Mouse (Mus musculus) CD4-positive, CD25-positive, alpha-beta regulatory T cell, adult 4 months (primary cell): ENCODE data around the gene Arhgef3. TPM values are rescaled to one million over a fixed set of nuclear protein-coding genes. Genes with fewer than 3 reads are reported as not detected.

Experiments
- ATAC-seq: one replicate; pipeline ENCODE4 v1.8.0; 2017
- polyA plus RNA-seq, 2 experiments: library from polyadenylated mRNA; unstranded; fragments of 100-300 nt; shearing (Covaris generic); gene quantifications; one replicate each; pipeline ENCODE4 v1.2.1; 2017

Gene Arhgef3
- polyA plus RNA-seq, 2 experiments from 2014 or later, result 149 to 256 TPM

- ATAC-seq, result no peak
These were observed 52.1 kb downstream of the Arhgef3 start for GRCm38 (mm10) chr14:27166751-27167150.

GRCm38 (mm10) chr14:27167177-27167576 is 52.5 kb downstream of the Arhgef3 start:
- no peak for ATAC-seq

GRCm38 (mm10) chr14:27168387-27168786 is 53.7 kb downstream of the Arhgef3 start:
- ATAC-seq, result no peak

GRCm38 (mm10) chr14:27169287-27169686 is 54.6 kb downstream of the Arhgef3 start:
- no peak for ATAC-seq

- no peak for ATAC-seq
These were observed 55.7 kb downstream of the Arhgef3 start for GRCm38 (mm10) chr14:27170421-27170820.

GRCm38 (mm10) chr14:27171175-27171830 is 56.6 kb downstream of the Arhgef3 start:
- ATAC-seq, result no peak

- no peak for ATAC-seq
These were observed 58.6 kb downstream of the Arhgef3 start for GRCm38 (mm10) chr14:27173178-27173803.

- no peak for ATAC-seq
These were observed 59.6 kb downstream of the Arhgef3 start for GRCm38 (mm10) chr14:27174188-27174786.

GRCm38 (mm10) chr14:27174831-27175301 is 60.2 kb downstream of the Arhgef3 start:
- ATAC-seq, result no peak

GRCm38 (mm10) chr14:27175343-27175742 is 60.6 kb downstream of the Arhgef3 start:
- no peak for ATAC-seq

GRCm38 (mm10) chr14:27177800-27178559 is 63.3 kb downstream of the Arhgef3 start:
- no peak for ATAC-seq

GRCm38 (mm10) chr14:27178560-27178920 is 63.8 kb downstream of the Arhgef3 start:
- ATAC-seq, result no peak

GRCm38 (mm10) chr14:27179771-27180170 is 65.1 kb downstream of the Arhgef3 start:
- no peak for ATAC-seq

- ATAC-seq, result no peak
These were observed 67.4 kb downstream of the Arhgef3 start for GRCm38 (mm10) chr14:27182059-27182458.

- ATAC-seq, result no peak
These were observed 68.1 kb downstream of the Arhgef3 start for GRCm38 (mm10) chr14:27182646-27183438.

- peak; percentile 35 for ATAC-seq
These were observed 69.0 kb downstream of the Arhgef3 start for GRCm38 (mm10) chr14:27183501-27184230.

- no peak for ATAC-seq
These were observed 71.2 kb downstream of the Arhgef3 start for GRCm38 (mm10) chr14:27185902-27186301.

GRCm38 (mm10) chr14:27186596-27186995 is 71.9 kb downstream of the Arhgef3 start:
- no peak for ATAC-seq

GRCm38 (mm10) chr14:27187025-27187424 is 72.3 kb downstream of the Arhgef3 start:
- peak; percentile 97 for ATAC-seq

GRCm38 (mm10) chr14:27187885-27188284 is 73.2 kb downstream of the Arhgef3 start:
- no peak for ATAC-seq

- peak; percentile 85 for ATAC-seq
These were observed 77.8 kb downstream of the Arhgef3 start for GRCm38 (mm10) chr14:27192450-27192849.

GRCm38 (mm10) chr14:27196980-27197379 is 82.3 kb downstream of the Arhgef3 start:
- ATAC-seq, result no peak
